Mouse (Mus musculus): ENCODE data around the gene Aadacl4. TPM values are rescaled to one million over a fixed set of nuclear protein-coding genes. Genes with fewer than 3 reads are reported as not detected.

Aadacl4 gene
- polyA plus RNA-seq (2017; shearing (Covaris generic)): not detected

DNA sequence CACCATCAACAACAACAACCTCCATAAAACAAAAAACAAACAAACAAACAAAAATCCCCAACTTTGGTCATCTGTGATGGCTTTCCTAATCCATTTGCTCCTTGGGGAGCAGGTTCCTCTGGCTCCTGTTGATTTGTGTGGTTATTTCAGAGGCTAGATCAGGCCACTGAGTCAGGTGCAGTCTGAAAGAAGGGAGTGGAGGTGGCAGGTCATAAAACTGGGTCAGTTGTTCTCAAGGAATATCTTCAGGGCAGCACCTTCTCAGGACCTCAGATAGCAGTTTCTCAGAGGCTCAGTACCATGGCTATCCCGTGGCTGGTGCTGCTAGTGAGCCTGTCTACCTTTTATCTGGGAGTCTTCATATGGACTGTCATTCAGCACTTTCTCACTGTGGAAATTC is at the start of gene Aadacl4:
Aadacl4 (plus strand) TSS at position 301 of the 400 bp plus-strand sequence.

DNA sequence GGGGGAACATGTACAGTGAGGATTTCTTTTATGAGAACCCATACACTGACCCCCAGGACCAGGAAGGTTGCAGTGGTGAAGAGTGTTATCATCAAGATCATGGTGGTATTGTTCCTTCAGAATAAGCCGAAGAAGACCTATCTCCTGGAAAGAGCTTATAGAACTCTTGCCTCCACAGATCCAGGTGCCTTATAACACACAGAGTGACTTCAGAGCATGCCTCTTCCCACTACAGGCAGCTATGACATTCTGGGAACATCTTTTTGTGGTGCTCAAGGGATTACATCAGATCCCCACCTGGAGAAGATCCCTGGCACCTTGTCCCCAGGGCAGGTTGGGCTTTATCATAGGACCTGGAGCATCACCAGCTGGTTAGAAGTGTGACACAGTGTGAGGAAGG is 48.5 kb upstream of the Aadacl4 start, which contains the start of gene Gm13124:
Gm13124 (minus strand) TSS at position 101 of the 400 bp plus-strand sequence.

Other genes starting within 250 kb of the Aadacl4 start
- not detected for gene Pramef20, start 235.8 kb upstream of the Aadacl4 start, polyA plus RNA-seq (2017; shearing (Covaris generic))
- gene Pramef12, start 205.2 kb upstream of the Aadacl4 start, polyA plus RNA-seq (2017; shearing (Covaris generic)): not detected
- gene 1700012P22Rik, start 174.9 kb upstream of the Aadacl4 start, polyA plus RNA-seq (2017; shearing (Covaris generic)): not detected
- not detected for gene Gm9944, start 160.4 kb upstream of the Aadacl4 start, polyA plus RNA-seq (2017; shearing (Covaris generic))
- not detected for gene Aadacl3, start 150.0 kb upstream of the Aadacl4 start, polyA plus RNA-seq (2017; shearing (Covaris generic))
- gene 9430007A20Rik, start 93.9 kb upstream of the Aadacl4 start, polyA plus RNA-seq (2017; shearing (Covaris generic)): not detected
- not detected for gene Gm13124, start 48.6 kb upstream of the Aadacl4 start, polyA plus RNA-seq (2017; shearing (Covaris generic))
- not detected for gene Gm436, start 72.7 kb downstream of the Aadacl4 start, polyA plus RNA-seq (2017; shearing (Covaris generic))
- not detected for gene Gm13178, start 107.7 kb downstream of the Aadacl4 start, polyA plus RNA-seq (2017; shearing (Covaris generic))
- gene Gm438, start 172.9 kb downstream of the Aadacl4 start, polyA plus RNA-seq (2017; shearing (Covaris generic)): not detected